Mouse (Mus musculus) embryonic facial prominence, embryonic 11.5 days (tissue): ENCODE data around the gene Aplp1. TPM values are rescaled to one million over a fixed set of nuclear protein-coding genes. Genes with fewer than 3 reads are reported as not detected.

Source experiments
- ATAC-seq: fragments of 200-750 bp; cut with Nextera tagmentation; replicated peaks from 2 replicates; pipeline ENCODE4 v1.8.0; 2017; ENCODE audit warnings: low read depth; ENCODE audit not compliant: insufficient number of reproducible peaks, low FRiP score, low TSS enrichment
- DNase-seq: peaks from one replicate; pipeline ENCODE4 v3.0.0-alpha.2; 2015; ENCODE audit warnings: low spot score
- H3K27ac ChIP-seq: fragments of 300-500 bp; sonication (generic); replicated peaks from 2 replicates; pipeline ENCODE4 v1.5.1; 2014; ENCODE audit warnings: mild to moderate bottlenecking, low read depth, low read length, control low read depth
- H3K27me3 ChIP-seq: fragments of 300-500 bp; sonication (generic); 2 replicates; pipeline ENCODE4 v1.6.1; 2014; ENCODE audit warnings: mild to moderate bottlenecking, low read length, moderate library complexity, mixed read lengths; ENCODE audit not compliant: control insufficient read depth, insufficient read depth
- H3K36me3 ChIP-seq: fragments of 300-500 bp; sonication (generic); replicated peaks from 2 replicates; pipeline ENCODE4 v1.6.1; 2014; ENCODE audit warnings: low read depth, mild to moderate bottlenecking, low read length, moderate library complexity, mixed read lengths; ENCODE audit not compliant: control insufficient read depth, insufficient read depth
- H3K4me1 ChIP-seq: fragments of 300-500 bp; sonication (generic); 2 replicates; pipeline ENCODE4 v1.6.1; 2014; ENCODE audit warnings: low read length, mixed read lengths; ENCODE audit not compliant: control insufficient read depth, insufficient read depth
- H3K4me2 ChIP-seq: fragments of 300-500 bp; sonication (generic); 2 replicates; pipeline ENCODE4 v1.6.1; 2014; ENCODE audit warnings: low read depth, mild to moderate bottlenecking, control low read depth, low read length, moderate library complexity
- H3K4me3 ChIP-seq: fragments of 300-500 bp; sonication (generic); 2 replicates; pipeline ENCODE4 v1.5.1; 2014; ENCODE audit warnings: low read depth, low read length, control low read depth
- H3K9ac ChIP-seq: fragments of 300-500 bp; sonication (generic); replicated peaks from 2 replicates; pipeline ENCODE4 v1.6.1; 2014; ENCODE audit warnings: mild to moderate bottlenecking, control low read depth, low read length
- H3K9me3 ChIP-seq: fragments of 300-500 bp; sonication (generic); replicated peaks from 2 replicates; pipeline ENCODE4 v1.6.1; 2016; ENCODE audit warnings: mild to moderate bottlenecking, low read length, inconsistent platforms, mixed read lengths; ENCODE audit not compliant: control insufficient read depth
- WGBS: fragments of 180-500 bp; shearing (Covaris S2); extraction: QIAGEN DNeasy Blood & Tissue Kit; methylation state at CpG from one replicate; pipeline ENCODE4 v1.1.7; 2014; 5-methylcytosine and 5-hydroxymethylcytosine counted together
- polyA plus RNA-seq: library from polyadenylated mRNA; unstranded; fragments of >200 nt; fragmentation: Nextera tagmentation; extraction: Ambion mirVana; gene quantifications from 2 replicates; pipeline ENCODE4 v1.2.1, GENCODE M21; 2014

Gene Aplp1
- polyA plus RNA-seq, 1 experiment from 2014 or later: 40.2 TPM

GRCm38 (mm10) chr7:30429327-30429726 is 16.0 kb downstream of the Aplp1 start:
- no peak overlapping the region for H3K4me3 ChIP-seq
- no peaks in the 10 kb centered on the region for H3K27me3 ChIP-seq
- no peak for ATAC-seq
- no peaks in the 10 kb centered on the region for H3K9me3 ChIP-seq
- no peaks in the 10 kb centered on the region for H3K4me1 ChIP-seq
- H3K9ac ChIP-seq: no peak overlapping the region
- H3K27ac ChIP-seq: no peak overlapping the region
- no peak overlapping the region for H3K4me2 ChIP-seq
- no peak for DNase-seq
- no peaks in the 10 kb centered on the region for H3K36me3 ChIP-seq

DNA sequence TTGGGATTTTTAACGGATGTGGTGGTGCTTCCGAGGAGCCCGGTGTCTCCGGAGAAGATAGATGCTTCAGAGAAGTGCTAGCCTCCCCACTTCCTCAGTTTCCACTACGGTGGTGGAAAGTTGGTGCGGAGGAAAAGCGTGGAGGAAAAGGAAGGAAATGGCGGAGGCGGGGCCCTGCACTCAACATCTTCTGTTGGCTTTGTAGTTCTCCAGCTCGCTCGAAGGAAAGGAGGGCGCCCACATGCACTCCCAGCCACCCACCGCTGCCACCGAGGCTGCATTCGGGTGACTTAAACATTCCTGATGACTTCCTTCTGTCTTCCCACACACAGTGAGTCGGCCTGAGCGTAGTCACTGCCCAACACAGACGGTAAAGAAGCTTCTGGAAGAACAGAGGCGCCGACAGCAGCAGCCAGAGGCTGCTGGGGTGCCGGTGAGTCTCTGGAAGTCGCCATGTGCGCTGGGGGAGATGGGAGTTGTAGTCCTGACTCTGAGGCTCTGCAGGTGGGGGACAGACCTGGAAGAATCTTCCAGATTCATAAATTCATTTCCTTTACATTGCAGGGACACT is 22.2 kb downstream of the Aplp1 start:
- H3K36me3 ChIP-seq: no peaks in the 10 kb centered on the region
- peaks cover 3% of the 10 kb centered on the region; the same call in 1 of the 2 replicates for H3K4me1 ChIP-seq
- H3K9ac ChIP-seq: peak overlapping the region; percentile 39; the same call in 1 of the 2 replicates
- no peaks in the 10 kb centered on the region for H3K9me3 ChIP-seq
- H3K27ac ChIP-seq: no peak overlapping the region
- DNase-seq: no peak
- ATAC-seq: no peak
- WGBS: 40% methylated on average over 23 of the region's 23 CpGs
- H3K4me3 ChIP-seq: peak overlapping the region; percentile 51; the same call in 1 of the 2 replicates
- peaks cover 3% of the 10 kb centered on the region; the same call in 1 of the 2 replicates for H3K27me3 ChIP-seq
- peak overlapping the region; percentile 94 for H3K4me2 ChIP-seq

DNA sequence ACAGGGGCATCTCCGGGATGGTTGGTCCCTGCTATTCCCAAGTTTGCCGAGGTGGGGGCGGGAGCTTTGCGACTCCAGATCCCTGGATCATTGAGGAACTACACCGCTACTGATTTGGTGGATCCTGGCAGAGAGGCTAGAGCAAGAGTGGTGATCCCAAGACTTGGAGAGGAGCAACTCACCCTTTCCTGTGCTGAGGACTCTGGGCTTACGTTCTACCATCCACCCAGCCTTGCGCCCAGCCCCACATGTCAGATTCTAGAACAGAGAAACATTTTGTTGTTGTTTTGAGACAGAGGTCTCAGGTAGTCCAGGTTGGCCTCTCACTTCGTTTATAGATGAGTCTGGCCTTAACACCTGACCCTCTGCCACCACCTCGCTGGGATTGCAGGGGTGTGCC is 22.8 kb downstream of the Aplp1 start:
- Histone ChIP-seq H3K4me2 (peak overlapping the region; percentile 94), H3K9ac (peak overlapping the region; percentile 54), H3K9me3 (no peaks in the 10 kb centered on the region), H3K4me1 (peaks cover 3% of the 10 kb centered on the region; the same call in 1 of the 2 replicates), H3K36me3 (no peaks in the 10 kb centered on the region), H3K27ac (no peak overlapping the region), H3K4me3 (peak overlapping the region; percentile 51), H3K27me3 (peaks cover 3% of the 10 kb centered on the region; the same call in 1 of the 2 replicates)
- ATAC-seq (0 out of 2 replicates have a peak, but pooled peaks have one; percentile 21), DNase-seq (no peak)
- WGBS: 11% methylated on average over 9 of the region's 9 CpGs

DNA sequence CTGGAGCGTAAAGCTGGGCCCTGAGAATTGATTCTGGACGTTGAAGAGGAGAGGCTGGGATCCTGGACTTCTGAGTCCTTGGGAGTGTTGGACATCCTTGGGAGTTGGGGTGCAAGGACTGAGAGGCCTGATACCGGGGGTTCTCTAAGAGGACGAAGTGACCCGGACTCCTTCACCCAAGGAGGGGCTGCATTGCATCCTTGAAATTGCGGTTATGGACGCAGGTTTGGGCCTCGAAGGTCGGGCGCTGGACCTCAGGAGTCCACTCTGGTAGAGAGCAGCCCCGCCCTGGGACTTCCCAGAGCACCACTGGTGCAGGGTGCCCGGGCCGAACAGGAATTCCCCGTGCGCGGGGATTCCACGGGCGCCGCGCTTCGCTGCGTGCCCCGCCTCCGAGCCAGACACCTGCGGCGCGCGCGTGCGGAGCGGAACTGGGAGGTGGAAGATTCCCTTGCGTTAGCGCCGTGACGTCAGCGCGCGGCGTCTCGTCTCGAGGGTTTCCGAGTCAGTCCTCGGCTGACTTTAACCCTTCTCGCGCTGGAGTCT is 23.4 kb downstream of the Aplp1 start:
- H3K9me3 ChIP-seq: no peaks in the 10 kb centered on the region
- WGBS: under 1% methylated on average over 45 of the region's 45 CpGs
- peak overlapping the region; percentile 94 for H3K4me2 ChIP-seq
- H3K27ac ChIP-seq: no peak overlapping the region
- H3K27me3 ChIP-seq: peaks cover 3% of the 10 kb centered on the region; the same call in 1 of the 2 replicates
- peak; percentile 93 for DNase-seq
- no peaks in the 10 kb centered on the region for H3K36me3 ChIP-seq
- H3K4me3 ChIP-seq: peak overlapping the region; percentile 51
- peaks cover 3% of the 10 kb centered on the region; the same call in 1 of the 2 replicates for H3K4me1 ChIP-seq
- peak overlapping the region; percentile 58 for H3K9ac ChIP-seq
- peak; percentile 63 for ATAC-seq

GRCm38 (mm10) chr7:30421175-30421889 is 24.0 kb downstream of the Aplp1 start, which contains the start of gene Nfkbid:
Nfkbid (plus strand) TSS chr7:30421732.
- DNase-seq: peak; percentile 43
- Histone ChIP-seq H3K36me3 (no peaks in the 10 kb centered on the region), H3K4me2 (peak within 1 kb of the TSS; percentile 94), H3K9me3 (no peaks in the 10 kb centered on the region), H3K9ac (peak within 1 kb of the TSS; percentile 58), H3K27me3 (peaks cover 3% of the 10 kb centered on the region; the same call in 1 of the 2 replicates), H3K4me1 (peaks cover 3% of the 10 kb centered on the region; the same call in 1 of the 2 replicates), H3K4me3 (peak within 1 kb of the TSS; percentile 51), H3K27ac (no peak within 1 kb of the TSS)
- WGBS: 11% methylated on average over 31 of the region's 31 CpGs
- ATAC-seq: peak; percentile 15; the same call in 1 of the 2 replicates

- H3K9me3 ChIP-seq: no peaks in the 10 kb centered on the region
- WGBS: 80% methylated on average over 3 of the region's 3 CpGs
- H3K4me1 ChIP-seq: peaks cover 3% of the 10 kb centered on the region; the same call in 1 of the 2 replicates
These were observed 24.7 kb downstream of the Aplp1 start for GRCm38 (mm10) chr7:30420673-30421072.

GRCm38 (mm10) chr7:30419561-30420499 is 25.5 kb downstream of the Aplp1 start, which contains the start of gene Hcst:
Hcst (minus strand) TSS chr7:30419854.
- no peak within 1 kb of the TSS for H3K4me2 ChIP-seq

More at GRCm38 (mm10) chr7:30420673-30421072, 24.7 kb downstream of the Aplp1 start:
- Histone ChIP-seq H3K36me3 (no peaks in the 10 kb centered on the region), H3K27me3 (peaks cover 3% of the 10 kb centered on the region; the same call in 1 of the 2 replicates), H3K9ac (no peak overlapping the region), H3K4me3 (no peak overlapping the region), H3K4me2 (no peak overlapping the region; the same call in 1 of the 2 replicates), H3K27ac (no peak overlapping the region)
- DNase-seq: no peak
- no peak for ATAC-seq

More at GRCm38 (mm10) chr7:30419561-30420499, 25.5 kb downstream of the Aplp1 start, which contains the start of gene Hcst:
- Histone ChIP-seq H3K4me3 (no peak within 1 kb of the TSS), H3K27ac (no peak within 1 kb of the TSS), H3K27me3 (peaks cover 3% of the 10 kb centered on the region; the same call in 1 of the 2 replicates), H3K36me3 (no peaks in the 10 kb centered on the region), H3K4me1 (peaks cover 3% of the 10 kb centered on the region; the same call in 1 of the 2 replicates), H3K9me3 (no peaks in the 10 kb centered on the region), H3K9ac (no peak within 1 kb of the TSS)
- DNase-seq (no peak), ATAC-seq (no peak)
- 72% methylated on average over 10 of the region's 10 CpGs for WGBS
